Mouse (Mus musculus) urinary bladder, postnatal 4 days (tissue): ENCODE results near the gene Olfr320.
"Not testable (repeated sequence)": the region's sequence is repeated elsewhere in the genome, so short reads cannot be mapped to it uniquely, and the experiment has no call there.

ENCODE experiments used
- DNase-seq, 2 experiments: peaks; one replicate each; pipeline ENCODE4 v3.0.0; 2021 to 2022; ENCODE audit warnings: low spot score in 2 of 2

Olfr320 gene

DNA sequence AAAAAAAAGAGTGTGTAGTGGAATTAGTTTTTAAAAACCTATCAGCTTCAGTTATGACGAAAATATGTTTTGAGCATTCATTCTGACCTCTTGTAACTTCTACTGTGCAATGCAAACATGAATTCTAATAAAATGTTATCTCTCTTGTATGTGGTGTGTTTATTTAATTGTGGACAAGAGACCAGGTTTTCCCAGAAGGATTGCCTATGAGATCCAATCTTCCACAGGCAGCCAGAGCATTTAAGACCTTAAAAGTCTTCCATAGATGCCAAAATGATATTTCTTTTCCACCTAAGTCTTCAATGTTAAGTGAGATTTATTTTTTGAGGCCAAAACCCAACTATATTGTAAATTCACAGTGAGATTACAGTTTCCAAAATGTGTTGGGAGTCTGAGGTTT is at the start of gene Olfr320:
Olfr320 (plus strand) TSS at position 301 of the 400 bp plus-strand sequence.
- DNase-seq: no peak

DNA sequence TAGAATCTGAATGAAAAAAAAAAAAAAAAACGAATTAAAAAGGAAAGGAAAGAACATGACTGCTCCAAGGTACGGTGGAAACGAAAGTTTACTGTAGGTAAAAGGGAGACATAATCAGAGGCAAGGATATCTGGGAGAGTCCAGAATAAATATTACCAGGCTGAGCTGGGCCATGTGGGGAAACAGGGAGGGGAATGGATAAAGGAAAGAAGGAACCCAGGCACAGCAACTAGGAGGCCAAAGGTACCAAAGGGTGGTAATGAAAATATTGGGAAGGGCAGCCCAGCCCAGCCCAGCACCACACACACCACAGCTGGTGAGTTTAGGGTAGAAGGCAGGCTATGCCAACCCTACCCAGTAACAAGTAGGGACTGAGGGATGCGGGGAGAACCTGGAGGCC is 46.0 kb upstream of the Olfr320 start:
- DNase-seq: no peak

- peak in 1 of 2 experiments; percentile 40 for DNase-seq
Observed at GRCm38 (mm10) chr11:58636376-58636977, 44.4 kb upstream of the Olfr320 start.

GRCm38 (mm10) chr11:58638176-58638701 is 42.7 kb upstream of the Olfr320 start:
- no peak for DNase-seq

DNA sequence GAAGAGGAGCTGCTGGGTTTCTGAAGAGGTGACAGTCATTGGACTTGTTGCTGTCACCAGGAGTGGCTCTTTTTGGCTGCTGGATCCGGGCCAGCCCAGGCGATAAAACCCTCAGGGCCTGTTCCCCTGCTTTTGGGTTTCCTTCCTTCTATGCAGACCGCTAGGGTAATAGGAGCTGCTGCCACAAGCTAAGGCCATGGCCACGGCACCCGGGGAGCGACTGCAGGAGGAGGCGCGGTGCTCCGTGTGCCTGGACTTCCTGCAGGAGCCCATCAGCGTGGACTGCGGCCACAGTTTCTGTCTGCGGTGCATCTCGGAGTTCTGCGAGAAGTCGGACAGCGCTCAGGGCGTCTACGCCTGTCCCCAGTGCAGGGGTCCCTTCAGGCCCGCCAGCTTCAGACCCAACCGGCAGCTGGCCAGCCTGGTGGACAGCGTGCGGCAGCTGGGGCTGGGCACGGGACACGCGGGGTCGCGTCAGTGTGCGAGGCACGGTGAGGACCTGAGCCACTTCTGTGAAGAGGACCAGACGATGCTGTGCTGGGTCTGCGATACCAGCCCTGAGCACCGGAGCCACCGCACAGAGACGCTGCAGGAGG is 40.5 kb upstream of the Olfr320 start, which contains the start of gene Trim58:
Trim58 (plus strand) TSS at position 194 of the 596 bp plus-strand sequence.
- no peak for DNase-seq

GRCm38 (mm10) chr11:58641057-58641456 is 39.8 kb upstream of the Olfr320 start:
- DNase-seq: no peak

DNA sequence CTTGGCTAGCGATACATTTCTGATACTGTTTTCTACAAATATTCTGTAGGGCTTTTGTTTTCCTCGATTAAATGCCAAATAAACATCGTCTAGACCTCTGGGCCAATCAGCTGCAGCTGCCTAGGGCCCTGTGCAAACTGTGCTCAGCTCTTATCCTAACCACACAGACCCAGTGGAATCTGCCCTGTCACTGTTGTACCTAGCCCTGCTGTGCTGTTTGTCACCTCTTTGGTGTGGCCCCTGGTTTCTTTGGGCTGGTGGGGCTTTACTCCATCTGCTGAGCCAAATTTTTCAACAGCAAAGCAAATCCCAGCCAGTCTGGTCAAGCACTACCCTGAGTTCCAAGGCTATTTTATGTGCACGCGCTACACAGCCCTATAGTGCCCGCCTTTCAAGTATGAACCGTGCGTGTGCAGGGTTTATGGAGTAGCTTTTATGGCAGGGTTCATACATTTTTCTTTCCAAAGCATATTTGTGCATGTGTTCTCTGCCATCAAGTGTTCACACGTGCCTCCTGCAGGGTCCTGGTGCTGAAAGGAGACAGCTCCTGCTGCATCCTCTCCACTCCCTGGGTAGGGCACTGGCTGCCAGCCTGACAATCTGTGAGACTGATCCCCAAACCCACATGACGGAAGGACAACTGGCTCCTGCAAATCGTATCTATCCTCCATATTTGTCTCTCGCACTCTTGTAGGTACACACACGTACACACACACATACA is 39.1 kb upstream of the Olfr320 start:
- DNase-seq: no peak

DNA sequence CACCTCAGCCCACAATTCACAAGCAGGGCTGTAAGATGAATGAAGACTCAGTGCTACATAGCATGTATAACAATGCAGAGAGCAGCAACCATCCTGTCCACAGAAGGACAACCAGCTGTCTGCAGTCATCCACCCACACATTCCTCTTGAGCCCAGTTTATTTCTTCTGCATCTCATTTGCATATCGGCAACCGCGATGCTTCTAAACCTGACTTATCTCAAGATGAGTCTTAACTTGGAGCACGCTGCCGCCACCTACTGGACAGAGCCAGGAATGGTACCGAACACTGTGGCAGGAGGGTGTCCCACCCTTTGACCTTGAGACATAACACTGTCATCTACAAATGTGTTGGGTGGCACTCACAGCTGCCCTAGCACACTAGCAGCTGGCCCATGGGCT is 37.5 kb upstream of the Olfr320 start:
- no peak for DNase-seq

DNA sequence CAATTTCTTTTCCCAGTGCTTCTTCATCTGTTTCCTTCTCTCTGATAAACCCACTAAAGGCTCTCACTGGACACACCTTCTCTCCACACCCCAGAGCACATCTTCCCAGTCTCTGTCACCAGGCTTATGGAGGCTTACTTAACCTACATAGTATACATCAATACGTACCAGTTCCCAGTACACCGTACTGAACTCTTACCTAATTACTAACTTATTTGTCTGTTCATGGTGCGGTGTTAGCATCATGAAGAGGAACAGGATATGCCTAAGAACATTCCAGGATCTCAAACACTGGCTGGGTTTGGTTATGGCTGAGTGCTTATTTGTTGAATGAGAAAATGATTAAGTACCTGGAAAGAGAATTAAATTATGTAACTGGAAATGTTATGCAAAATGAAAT is 25.7 kb upstream of the Olfr320 start:
- DNase-seq: no peak

DNA sequence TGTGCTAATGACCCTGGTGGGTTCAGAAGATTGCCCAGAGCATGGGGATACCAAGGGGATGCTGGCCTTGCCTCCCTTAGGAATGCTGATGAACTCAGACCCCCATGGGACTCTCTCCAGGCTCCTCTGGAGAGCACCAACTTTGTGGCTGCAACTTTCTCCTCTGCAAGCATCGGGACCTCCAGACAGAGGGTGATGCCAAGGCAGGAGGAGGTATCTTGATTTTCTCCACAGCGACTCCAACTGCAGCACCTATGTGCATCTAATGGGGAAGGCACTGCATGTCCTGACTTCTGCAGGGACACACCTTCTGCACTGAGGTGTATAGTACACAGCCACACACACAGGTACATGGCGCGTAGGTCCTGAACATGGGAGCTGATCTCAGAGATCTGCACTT is 22.3 kb upstream of the Olfr320 start, which contains the start of gene Olfr322:
Olfr322 (plus strand) TSS at position 187 of the 400 bp plus-strand sequence.
- no peak for DNase-seq

GRCm38 (mm10) chr11:58669252-58669651 is 11.6 kb upstream of the Olfr320 start:
- no peak for DNase-seq

- DNase-seq: peak in 1 of 2 experiments; percentile 47
Observed at GRCm38 (mm10) chr11:58671825-58672224, 9.1 kb upstream of the Olfr320 start.

GRCm38 (mm10) chr11:58698862-58699261 is 18.0 kb downstream of the Olfr320 start, which contains the start of gene Olfr319:
Olfr319 (plus strand) TSS chr11:58699162.
- no peak for DNase-seq

- DNase-seq: no peak
Observed at GRCm38 (mm10) chr11:58709086-58709485, 28.2 kb downstream of the Olfr320 start.

DNA sequence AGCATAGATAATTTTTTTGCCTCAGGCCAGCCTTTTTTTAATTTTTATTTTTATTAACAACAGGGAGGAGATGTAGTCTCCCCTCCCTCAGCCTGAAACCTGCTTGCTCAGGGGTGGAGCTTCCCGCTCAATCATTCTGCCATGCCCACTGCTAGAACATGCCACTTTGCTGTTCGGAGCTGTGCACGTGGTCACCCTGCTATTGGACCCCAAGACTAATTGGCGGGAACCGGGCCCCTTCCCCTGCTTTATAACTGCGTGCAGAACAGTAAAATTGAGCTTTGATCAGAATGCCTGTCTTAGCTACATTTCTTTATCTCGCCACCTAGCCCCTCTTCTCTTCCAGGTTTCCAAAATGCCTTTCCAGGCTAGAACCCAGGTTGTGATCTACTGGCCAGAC is 36.8 kb downstream of the Olfr320 start:
- DNase-seq: not testable (repeated sequence)

GRCm38 (mm10) chr11:58719701-58720100 is 38.8 kb downstream of the Olfr320 start:
- no peak for DNase-seq

GRCm38 (mm10) chr11:58723914-58724313 is 43.0 kb downstream of the Olfr320 start, which contains the start of gene Olfr318:
Olfr318 (minus strand) TSS chr11:58724014.
- DNase-seq: no peak

- not testable (repeated sequence) for DNase-seq
Observed at GRCm38 (mm10) chr11:58727896-58728650, 47.2 kb downstream of the Olfr320 start.

DNA sequence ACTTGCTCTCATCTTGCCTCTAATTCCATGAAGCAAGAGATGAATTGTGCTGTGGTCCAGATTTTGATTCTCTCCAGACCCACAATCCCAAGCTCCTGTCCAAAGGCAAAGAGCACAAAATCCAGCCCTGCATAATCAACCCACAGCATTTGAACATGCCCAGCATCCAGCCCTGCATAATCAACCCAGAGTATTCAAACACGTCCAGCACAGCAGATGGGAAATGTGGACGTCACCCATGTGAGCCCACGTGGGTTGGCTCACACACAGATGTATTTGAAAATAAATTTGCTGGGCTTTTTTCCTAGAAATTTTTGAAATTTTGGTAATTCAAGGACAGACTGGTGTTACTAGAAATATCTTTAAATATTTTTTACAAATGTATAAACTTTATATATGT is 52.5 kb downstream of the Olfr320 start:
- no peak for DNase-seq
